23 mouse cellular contexts compared by ENCODE assay signal in the genomic region with DNA sequence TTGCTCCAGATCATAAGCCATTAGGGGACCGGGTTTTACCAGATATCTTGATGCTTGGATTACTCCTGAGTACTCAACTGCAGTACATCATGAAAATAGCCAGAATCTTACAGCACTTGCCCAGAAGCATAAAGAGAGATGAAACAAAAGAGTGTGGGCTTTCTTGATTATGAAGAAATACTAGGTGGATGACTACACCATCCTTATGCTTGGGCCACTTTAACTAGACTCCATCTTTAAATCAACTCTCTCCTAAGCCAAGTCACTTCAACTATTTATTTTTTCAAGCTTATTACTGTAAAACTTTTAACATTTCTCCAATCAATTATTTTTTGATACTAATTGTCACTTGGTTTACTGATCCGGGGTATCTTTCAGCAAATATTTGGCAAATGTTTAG. TPM values are rescaled to one million over a fixed set of nuclear protein-coding genes. Genes with fewer than 3 reads are reported as not detected.
"Had no signal": no experiment of that assay in that cellular context is flagged by ENCODE, and none has a peak within 500 bp of the region (broad histone marks: within the 10 kb centered on the region; RNA-seq: fewer than 3 reads in every experiment).

No protein-coding gene starts in this region.

- H3K9ac ChIP-seq: neural tube, embryonic 12.5 days; neural tube, embryonic 13.5 days; neural tube, embryonic 15.5 days; stomach, embryonic 15.5 days had no signal

- DNase-seq: retina, postnatal 1 day; right cerebral cortex, adult 18-20 months; right cerebral cortex, postnatal 14 days; right cerebral cortex, postnatal 25 days; right cerebral cortex, postnatal 4 days; spleen, adult 18-20 months; thymus, adult 18-20 months; thymus, adult 2 months; thymus, postnatal 14 days; thymus, postnatal 25 days; thymus, postnatal 36 days; thymus, postnatal 4 days had no signal

- H3K27ac ChIP-seq: neural tube, embryonic 12.5 days; neural tube, embryonic 13.5 days; neural tube, embryonic 15.5 days; stomach, embryonic 15.5 days had no signal

- H3K4me1 ChIP-seq: neural tube, embryonic 12.5 days; neural tube, embryonic 13.5 days; neural tube, embryonic 15.5 days; stomach, embryonic 15.5 days had no signal

- H3K27me3 ChIP-seq: neural tube, embryonic 12.5 days; neural tube, embryonic 13.5 days; neural tube, embryonic 15.5 days; stomach, embryonic 15.5 days had no signal

- H3K4me3 ChIP-seq: neural tube, embryonic 12.5 days; neural tube, embryonic 13.5 days; neural tube, embryonic 15.5 days; stomach, embryonic 15.5 days had no signal

- H3K9me3 ChIP-seq: neural tube, embryonic 12.5 days; neural tube, embryonic 13.5 days; neural tube, embryonic 15.5 days; stomach, embryonic 15.5 days had no signal

- H3K36me3 ChIP-seq: neural tube, embryonic 12.5 days; neural tube, embryonic 13.5 days; neural tube, embryonic 15.5 days; stomach, embryonic 15.5 days had no signal

- H3K4me2 ChIP-seq: neural tube, embryonic 12.5 days; neural tube, embryonic 13.5 days; neural tube, embryonic 15.5 days; stomach, embryonic 15.5 days had no signal

RNA-seq across cellular contexts. Expression of gene Gif, which starts 23.5 kb away (rescaled TPM):
- polyA plus RNA-seq: neural tube, embryonic 12.5 days; neural tube, embryonic 13.5 days; neural tube, embryonic 14.5 days; neural tube, embryonic 15.5 days; spleen, adult 2 months; thymus, postnatal 0 days; urinary bladder, adult 2 months had no signal

RNA-seq across cellular contexts. Expression of gene Oosp3, which starts 27.0 kb away (rescaled TPM):
- polyA plus RNA-seq: neural tube, embryonic 12.5 days; neural tube, embryonic 13.5 days; neural tube, embryonic 14.5 days; neural tube, embryonic 15.5 days; small intestine, adult 2 months; spleen, adult 2 months; stomach, embryonic 15.5 days; stomach, embryonic 16.5 days; testis, adult 2 months; thymus, adult 2 months; thymus, postnatal 0 days; urinary bladder, adult 2 months had no signal

RNA-seq across cellular contexts. Expression of gene Oosp1, which starts 32.9 kb away (rescaled TPM):
- polyA plus RNA-seq: neural tube, embryonic 12.5 days; neural tube, embryonic 13.5 days; neural tube, embryonic 14.5 days; neural tube, embryonic 15.5 days; stomach, embryonic 15.5 days; stomach, embryonic 16.5 days; testis, adult 2 months; urinary bladder, adult 2 months had no signal
